Mouse (Mus musculus): ENCODE measurements at regions not wholly inside any gene's neighbourhood (a gene's known extent, or its start where the extent isn't known, plus 50 kb on each side); places are given as distances from the start of the nearest gene placed in this dataset.

- no peak for DNase-seq (ENCODE audit: inconsistent ontology term)
Observed at GRCm38 (mm10) chr5:64535546-64535945, 267.6 kb upstream of the Klf3 start.

- no peak for DNase-seq (ENCODE audit: inconsistent ontology term)
Observed at GRCm38 (mm10) chr5:64536393-64537112, 266.6 kb upstream of the Klf3 start.

- DNase-seq (ENCODE audit: inconsistent ontology term): no peak
Observed at GRCm38 (mm10) chr5:64537113-64537780, 265.9 kb upstream of the Klf3 start.

- peak; percentile 59 for DNase-seq (ENCODE audit: inconsistent ontology term)
Observed at GRCm38 (mm10) chr5:64541765-64542164, 261.4 kb upstream of the Klf3 start.

GRCm38 (mm10) chr5:64555931-64556330 is 247.3 kb upstream of the Klf3 start:
- no peak for DNase-seq (ENCODE audit: inconsistent ontology term)

- no peak for DNase-seq (ENCODE audit: inconsistent ontology term)
Observed at GRCm38 (mm10) chr5:64566451-64567390, 236.5 kb upstream of the Klf3 start.

- DNase-seq (ENCODE audit: inconsistent ontology term): no peak
Observed at GRCm38 (mm10) chr5:64567813-64568212, 235.4 kb upstream of the Klf3 start.

- DNase-seq (ENCODE audit: inconsistent ontology term): no peak
Observed at GRCm38 (mm10) chr5:64568294-64568693, 234.9 kb upstream of the Klf3 start.

- DNase-seq (ENCODE audit: inconsistent ontology term): no peak
Observed at GRCm38 (mm10) chr5:64574386-64574785, 228.8 kb upstream of the Klf3 start.

- DNase-seq (ENCODE audit: inconsistent ontology term): no peak
Observed at GRCm38 (mm10) chr5:64575896-64576295, 227.3 kb upstream of the Klf3 start.

GRCm38 (mm10) chr5:64576426-64577262 is 226.5 kb upstream of the Klf3 start:
- DNase-seq (ENCODE audit: inconsistent ontology term): peak; percentile 35

GRCm38 (mm10) chr5:64577424-64577823 is 225.8 kb upstream of the Klf3 start:
- DNase-seq (ENCODE audit: inconsistent ontology term): no peak

- DNase-seq (ENCODE audit: inconsistent ontology term): no peak
Observed at GRCm38 (mm10) chr5:64578536-64578935, 224.7 kb upstream of the Klf3 start.

- DNase-seq (ENCODE audit: inconsistent ontology term): no peak
Observed at GRCm38 (mm10) chr5:64579086-64579485, 224.1 kb upstream of the Klf3 start.

- peak; percentile 51 for DNase-seq (ENCODE audit: inconsistent ontology term)
Observed at GRCm38 (mm10) chr5:64579494-64580339, 223.5 kb upstream of the Klf3 start.

GRCm38 (mm10) chr5:64580340-64580723 is 222.9 kb upstream of the Klf3 start:
- DNase-seq (ENCODE audit: inconsistent ontology term): no peak

GRCm38 (mm10) chr5:64580786-64581445 is 222.3 kb upstream of the Klf3 start:
- no peak for DNase-seq (ENCODE audit: inconsistent ontology term)

- DNase-seq (ENCODE audit: inconsistent ontology term): no peak
Observed at GRCm38 (mm10) chr5:64581461-64581860, 221.7 kb upstream of the Klf3 start.

- DNase-seq (ENCODE audit: inconsistent ontology term): no peak
Observed at GRCm38 (mm10) chr5:64582031-64582430, 221.2 kb upstream of the Klf3 start.

- no peak for DNase-seq (ENCODE audit: inconsistent ontology term)
Observed at GRCm38 (mm10) chr5:64584308-64584707, 218.9 kb upstream of the Klf3 start.

Data from Muller cell, postnatal 12 days (primary cell).